Mouse (Mus musculus): ENCODE measurements around the gene Mlana. TPM values are rescaled to one million over a fixed set of nuclear protein-coding genes. Genes with fewer than 3 reads are reported as not detected.

Mlana gene
- polyA plus RNA-seq, 1 experiment from 2014 or later: not detected

DNA sequence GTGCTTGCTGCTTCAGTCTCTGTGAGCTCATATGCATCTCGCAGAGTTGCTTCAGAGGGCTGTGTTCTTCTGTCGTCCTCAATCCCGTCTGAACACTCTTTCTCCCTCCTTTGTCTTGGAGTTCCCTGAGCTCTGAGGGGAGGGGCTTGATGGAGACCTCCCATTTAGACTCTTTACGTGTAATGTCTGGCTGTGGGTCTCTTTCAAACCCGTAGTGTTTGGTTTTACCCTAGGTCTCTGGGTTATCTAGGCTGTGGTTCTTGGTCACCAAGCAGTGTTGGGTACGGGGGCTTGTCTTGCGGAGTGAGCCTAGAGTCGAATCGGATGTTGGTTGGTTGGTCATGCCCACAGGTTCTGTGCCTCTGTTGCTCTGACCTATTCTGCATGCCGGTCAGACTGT, 2.6 kb upstream of the Mlana start:
- WGBS: 78% methylated on average over 10 of the region's 10 CpGs
- H3K9me3 ChIP-seq (ENCODE audit: control insufficient read depth, low read length): no peaks in the 10 kb centered on the region
- no peak overlapping the region for H3K9ac ChIP-seq (replicated peaks; ENCODE audit: low read depth, low read length)
- H3K36me3 ChIP-seq (ENCODE audit: control insufficient read depth, insufficient read depth): no peaks in the 10 kb centered on the region
- no peak for ATAC-seq
- no peak overlapping the region for H3K27ac ChIP-seq (ENCODE audit: low read length)
- no peak overlapping the region for H3K4me3 ChIP-seq (replicated peaks; ENCODE audit: low read length)
- no peaks in the 10 kb centered on the region for H3K4me1 ChIP-seq (replicated peaks; ENCODE audit: control insufficient read depth, insufficient read depth, low read length)
- H3K4me2 ChIP-seq (ENCODE audit: low read length): no peak overlapping the region
- no peaks in the 10 kb centered on the region for H3K27me3 ChIP-seq (replicated peaks; ENCODE audit: control insufficient read depth, insufficient read depth, low read length)

DNA sequence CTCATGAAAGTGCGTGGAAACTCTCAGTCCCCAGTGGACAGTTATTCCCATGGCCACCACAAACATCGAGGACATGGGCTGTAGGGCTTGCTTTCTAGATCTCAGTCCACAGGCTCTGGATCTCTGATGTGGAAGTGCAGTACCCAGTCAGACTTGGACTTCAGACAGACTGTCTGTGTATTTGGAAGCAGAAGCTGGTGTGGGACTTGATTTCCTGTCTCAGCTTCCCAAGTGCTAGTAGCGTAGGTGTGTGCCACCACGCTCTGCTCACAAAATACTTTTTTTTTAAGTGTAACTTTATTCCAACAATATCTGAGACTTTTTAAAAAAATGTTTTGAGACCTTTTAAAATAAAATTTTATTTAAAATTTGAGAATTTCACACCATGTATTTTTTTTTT, 1.3 kb upstream of the Mlana start:
- no peak for ATAC-seq
- H3K4me2 ChIP-seq (ENCODE audit: low read length): no peak overlapping the region
- WGBS: 93% methylated on average over 4 of the region's 4 CpGs
- H3K9me3 ChIP-seq (ENCODE audit: control insufficient read depth, low read length): no peaks in the 10 kb centered on the region
- H3K4me1 ChIP-seq (replicated peaks; ENCODE audit: control insufficient read depth, insufficient read depth, low read length): no peaks in the 10 kb centered on the region
- H3K4me3 ChIP-seq (replicated peaks; ENCODE audit: low read length): no peak overlapping the region
- H3K27ac ChIP-seq (ENCODE audit: low read length): no peak overlapping the region
- no peaks in the 10 kb centered on the region for H3K36me3 ChIP-seq (ENCODE audit: control insufficient read depth, insufficient read depth)
- H3K9ac ChIP-seq (replicated peaks; ENCODE audit: low read depth, low read length): no peak overlapping the region
- H3K27me3 ChIP-seq (replicated peaks; ENCODE audit: control insufficient read depth, insufficient read depth, low read length): no peaks in the 10 kb centered on the region

DNA sequence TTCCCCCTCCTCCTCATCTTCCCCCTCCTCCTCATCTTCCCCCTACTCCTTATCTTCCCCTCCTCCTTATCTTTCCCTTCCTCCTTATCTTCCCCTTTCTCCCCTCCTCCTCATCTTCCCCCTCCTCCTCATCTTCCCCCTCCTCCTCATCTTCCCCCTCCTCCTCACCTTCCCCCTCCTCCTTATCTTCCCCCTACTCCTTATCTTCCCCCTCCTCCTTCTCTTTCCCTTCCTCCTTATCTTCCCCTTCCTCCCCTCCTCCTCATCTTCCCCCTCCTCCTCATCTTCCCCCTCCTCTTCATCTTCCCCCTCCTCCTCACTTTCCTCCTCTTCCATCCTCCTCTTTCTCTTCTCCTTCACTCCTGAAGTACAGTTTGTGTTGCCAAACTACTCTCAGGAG, 784 bp upstream of the Mlana start:
- Histone ChIP-seq H3K27ac (ENCODE audit: low read length) (no peak overlapping the region), H3K36me3 (ENCODE audit: control insufficient read depth, insufficient read depth) (no peaks in the 10 kb centered on the region), H3K27me3 (replicated peaks; ENCODE audit: control insufficient read depth, insufficient read depth, low read length) (no peaks in the 10 kb centered on the region), H3K9ac (replicated peaks; ENCODE audit: low read depth, low read length) (no peak overlapping the region), H3K4me2 (ENCODE audit: low read length) (no peak overlapping the region), H3K4me3 (replicated peaks; ENCODE audit: low read length) (no peak overlapping the region), H3K9me3 (ENCODE audit: control insufficient read depth, low read length) (no peaks in the 10 kb centered on the region), H3K4me1 (replicated peaks; ENCODE audit: control insufficient read depth, insufficient read depth, low read length) (no peaks in the 10 kb centered on the region)
- ATAC-seq: no peak

DNA sequence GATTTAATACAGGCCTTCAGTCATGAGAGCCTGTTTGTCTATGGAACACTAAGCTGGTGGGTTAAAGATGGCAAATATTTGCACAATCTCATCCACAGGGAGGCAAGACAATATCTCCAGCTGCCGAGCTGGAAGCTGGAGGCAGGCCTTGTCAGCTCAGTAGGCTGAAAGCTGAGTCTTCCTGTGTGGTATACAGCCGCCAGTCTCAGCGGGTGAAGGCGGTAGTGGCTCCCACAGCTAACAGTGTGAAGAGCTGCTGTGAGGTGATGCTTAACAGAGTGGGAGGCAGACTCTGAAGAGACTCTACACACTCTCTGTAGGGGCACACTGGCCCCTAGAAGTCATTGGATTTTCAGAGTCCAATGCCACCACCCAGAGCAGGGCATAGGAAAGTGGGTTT, 4.1 kb downstream of the Mlana start:
- H3K27me3 ChIP-seq (replicated peaks; ENCODE audit: control insufficient read depth, insufficient read depth, low read length): no peaks in the 10 kb centered on the region
- WGBS: 77% methylated on average over 4 of the region's 4 CpGs

DNA sequence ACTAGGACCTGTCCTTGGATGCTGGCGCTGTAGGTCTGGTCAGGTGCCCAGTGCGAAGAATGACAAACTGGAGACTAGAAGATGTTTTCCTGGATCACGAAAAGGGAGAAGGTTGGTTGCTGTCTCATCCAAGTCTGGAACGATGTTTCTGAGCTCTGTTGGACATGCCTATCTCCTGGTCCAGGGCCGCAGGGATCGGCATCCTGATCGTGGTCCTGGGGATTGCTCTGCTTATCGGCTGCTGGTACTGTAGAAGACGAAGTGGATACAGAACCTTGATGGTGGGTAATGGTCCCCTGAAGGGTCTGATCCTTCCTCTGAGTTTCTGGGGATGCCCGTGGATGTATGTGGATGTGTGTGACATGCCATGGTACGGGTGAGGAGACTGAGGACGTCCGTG, 6.8 kb downstream of the Mlana start:
- Histone ChIP-seq H3K27me3 (replicated peaks; ENCODE audit: control insufficient read depth, insufficient read depth, low read length) (no peaks in the 10 kb centered on the region), H3K27ac (ENCODE audit: low read length) (no peak overlapping the region), H3K9me3 (ENCODE audit: control insufficient read depth, low read length) (no peaks in the 10 kb centered on the region), H3K4me1 (replicated peaks; ENCODE audit: control insufficient read depth, insufficient read depth, low read length) (no peaks in the 10 kb centered on the region), H3K36me3 (ENCODE audit: control insufficient read depth, insufficient read depth) (no peaks in the 10 kb centered on the region), H3K4me3 (replicated peaks; ENCODE audit: low read length) (no peak overlapping the region), H3K9ac (replicated peaks; ENCODE audit: low read depth, low read length) (no peak overlapping the region), H3K4me2 (ENCODE audit: low read length) (no peak overlapping the region)
- ATAC-seq: no peak
- 93% methylated on average over 13 of the region's 13 CpGs for WGBS

More for the DNA sequence above, 4.1 kb downstream of the Mlana start:
- H3K27ac ChIP-seq (ENCODE audit: low read length): no peak overlapping the region
- no peaks in the 10 kb centered on the region for H3K4me1 ChIP-seq (replicated peaks; ENCODE audit: control insufficient read depth, insufficient read depth, low read length)
- H3K9me3 ChIP-seq (ENCODE audit: control insufficient read depth, low read length): no peaks in the 10 kb centered on the region
- no peak overlapping the region for H3K4me2 ChIP-seq (ENCODE audit: low read length)
- no peak for ATAC-seq
- no peak overlapping the region for H3K9ac ChIP-seq (replicated peaks; ENCODE audit: low read depth, low read length)
- H3K4me3 ChIP-seq (replicated peaks; ENCODE audit: low read length): no peak overlapping the region
- no peaks in the 10 kb centered on the region for H3K36me3 ChIP-seq (ENCODE audit: control insufficient read depth, insufficient read depth)

DNA sequence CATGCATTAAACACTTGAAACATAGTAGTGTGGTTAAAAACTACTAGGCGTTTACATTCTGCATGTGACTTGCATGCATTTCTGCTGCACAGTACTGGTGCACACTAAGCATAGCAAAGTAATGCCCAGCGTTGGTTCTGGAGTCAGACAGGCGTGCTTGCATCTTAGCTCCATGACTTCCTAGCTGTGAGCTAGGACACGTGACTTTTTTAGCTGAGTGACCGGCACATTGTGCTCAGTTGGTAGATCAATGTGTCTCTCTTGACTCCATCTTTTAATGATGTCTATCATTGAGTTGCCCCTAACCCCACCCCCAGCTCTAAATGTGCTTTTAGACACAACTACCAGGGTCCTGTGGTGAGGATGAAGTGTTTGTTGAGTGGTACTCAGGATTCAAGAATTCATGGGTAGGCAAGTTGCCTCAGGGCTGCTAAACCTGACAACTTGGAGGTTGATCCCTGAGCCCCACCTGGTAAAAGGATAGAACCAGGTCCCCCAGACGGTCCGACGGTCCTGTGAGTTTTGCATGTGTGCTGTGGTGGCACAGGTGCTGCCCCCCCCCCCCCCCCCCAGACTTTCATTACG, 9.8 kb downstream of the Mlana start:
- H3K27me3 ChIP-seq (replicated peaks; ENCODE audit: control insufficient read depth, insufficient read depth, low read length): no peaks in the 10 kb centered on the region
- H3K27ac ChIP-seq (ENCODE audit: low read length): no peak overlapping the region
- no peak overlapping the region for H3K4me3 ChIP-seq (replicated peaks; ENCODE audit: low read length)
- H3K36me3 ChIP-seq (ENCODE audit: control insufficient read depth, insufficient read depth): no peaks in the 10 kb centered on the region
- no peak overlapping the region for H3K9ac ChIP-seq (replicated peaks; ENCODE audit: low read depth, low read length)
- 85% methylated on average over 9 of the region's 9 CpGs for WGBS
- H3K9me3 ChIP-seq (ENCODE audit: control insufficient read depth, low read length): no peaks in the 10 kb centered on the region
- H3K4me2 ChIP-seq (ENCODE audit: low read length): no peak overlapping the region
- H3K4me1 ChIP-seq (replicated peaks; ENCODE audit: control insufficient read depth, insufficient read depth, low read length): no peaks in the 10 kb centered on the region
- no peak for ATAC-seq

DNA sequence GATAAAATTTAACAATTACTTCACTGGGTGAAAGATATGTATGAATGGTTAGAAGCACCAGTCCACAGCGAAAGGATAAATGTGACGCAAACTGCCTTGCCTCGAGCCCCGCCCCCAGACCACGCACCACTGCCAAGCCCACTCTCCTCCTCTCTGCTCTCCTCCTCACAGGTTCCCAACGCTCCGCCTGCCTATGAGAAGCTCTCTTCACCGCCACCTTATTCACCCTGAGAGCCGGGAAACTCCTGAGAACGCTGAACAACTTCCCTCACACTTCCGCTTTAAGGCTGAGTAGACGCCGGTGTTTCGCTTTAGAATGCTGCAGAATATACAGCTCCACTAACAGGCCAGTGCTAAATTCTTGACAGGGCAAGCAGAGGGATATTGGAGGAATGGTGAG, 10.4 kb downstream of the Mlana start:
- no peaks in the 10 kb centered on the region for H3K9me3 ChIP-seq (ENCODE audit: control insufficient read depth, low read length)
- H3K4me3 ChIP-seq (replicated peaks; ENCODE audit: low read length): no peak overlapping the region
- no peak overlapping the region for H3K4me2 ChIP-seq (ENCODE audit: low read length)
- 69% methylated on average over 14 of the region's 14 CpGs for WGBS
- ATAC-seq: no peak
- no peaks in the 10 kb centered on the region for H3K27me3 ChIP-seq (replicated peaks; ENCODE audit: control insufficient read depth, insufficient read depth, low read length)
- no peaks in the 10 kb centered on the region for H3K4me1 ChIP-seq (replicated peaks; ENCODE audit: control insufficient read depth, insufficient read depth, low read length)
- no peak overlapping the region for H3K9ac ChIP-seq (replicated peaks; ENCODE audit: low read depth, low read length)
- no peak overlapping the region for H3K27ac ChIP-seq (ENCODE audit: low read length)
- no peaks in the 10 kb centered on the region for H3K36me3 ChIP-seq (ENCODE audit: control insufficient read depth, insufficient read depth)

DNA sequence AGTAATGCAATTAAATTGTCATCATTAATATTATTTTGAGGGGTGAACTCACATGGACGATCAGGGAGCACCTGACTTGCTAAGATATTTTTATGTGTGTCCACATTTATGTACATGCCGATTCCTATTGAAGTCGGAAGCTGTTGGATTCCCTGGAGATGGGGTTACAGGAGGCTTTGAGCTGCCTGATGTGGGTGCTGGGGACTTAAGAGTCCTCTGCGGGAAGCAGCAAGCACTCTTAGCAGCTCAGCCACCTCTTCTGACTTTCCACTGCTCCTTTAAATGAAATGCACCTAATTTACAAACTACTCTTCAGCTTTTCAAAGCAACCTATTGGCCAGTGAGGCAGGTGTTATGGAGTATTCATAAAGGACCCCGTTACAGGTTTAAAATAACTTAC, 10.8 kb downstream of the Mlana start:
- 65% methylated on average over 5 of the region's 5 CpGs for WGBS
- H3K4me3 ChIP-seq (replicated peaks; ENCODE audit: low read length): no peak overlapping the region
- no peaks in the 10 kb centered on the region for H3K36me3 ChIP-seq (ENCODE audit: control insufficient read depth, insufficient read depth)
- no peaks in the 10 kb centered on the region for H3K27me3 ChIP-seq (replicated peaks; ENCODE audit: control insufficient read depth, insufficient read depth, low read length)
- H3K4me1 ChIP-seq (replicated peaks; ENCODE audit: control insufficient read depth, insufficient read depth, low read length): no peaks in the 10 kb centered on the region
- H3K27ac ChIP-seq (ENCODE audit: low read length): no peak overlapping the region
- H3K9ac ChIP-seq (replicated peaks; ENCODE audit: low read depth, low read length): no peak overlapping the region
- no peak for ATAC-seq
- H3K9me3 ChIP-seq (ENCODE audit: control insufficient read depth, low read length): no peaks in the 10 kb centered on the region
- no peak overlapping the region for H3K4me2 ChIP-seq (ENCODE audit: low read length)

DNA sequence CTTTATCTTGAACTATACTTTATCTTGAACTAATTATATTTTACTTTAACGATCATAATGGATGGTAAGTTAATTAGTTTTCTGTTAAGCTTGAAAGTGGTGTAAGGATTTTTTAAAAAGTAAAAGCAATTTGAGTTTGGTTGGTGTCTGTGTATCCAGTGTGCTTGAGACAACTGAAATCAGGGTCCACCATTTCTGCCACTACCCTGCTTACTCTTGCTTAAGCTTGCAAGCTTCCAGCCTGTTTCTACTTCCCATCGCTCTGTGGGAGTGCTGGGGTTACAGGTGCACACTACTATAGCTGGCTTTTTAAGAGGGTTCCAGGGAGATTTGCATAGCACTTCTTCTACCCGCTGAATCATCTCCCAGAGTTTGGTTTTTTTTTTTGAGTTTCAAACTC, 11.8 kb downstream of the Mlana start:
- no peak overlapping the region for H3K9ac ChIP-seq (replicated peaks; ENCODE audit: low read depth, low read length)
- 61% methylated on average over 3 of the region's 3 CpGs for WGBS
- ATAC-seq: no peak
- no peak overlapping the region for H3K4me2 ChIP-seq (ENCODE audit: low read length)
- H3K4me3 ChIP-seq (replicated peaks; ENCODE audit: low read length): no peak overlapping the region
- H3K27ac ChIP-seq (ENCODE audit: low read length): no peak overlapping the region
- no peaks in the 10 kb centered on the region for H3K27me3 ChIP-seq (replicated peaks; ENCODE audit: control insufficient read depth, insufficient read depth, low read length)
- H3K36me3 ChIP-seq (ENCODE audit: control insufficient read depth, insufficient read depth): no peaks in the 10 kb centered on the region
- no peaks in the 10 kb centered on the region for H3K9me3 ChIP-seq (ENCODE audit: control insufficient read depth, low read length)
- no peaks in the 10 kb centered on the region for H3K4me1 ChIP-seq (replicated peaks; ENCODE audit: control insufficient read depth, insufficient read depth, low read length)

DNA sequence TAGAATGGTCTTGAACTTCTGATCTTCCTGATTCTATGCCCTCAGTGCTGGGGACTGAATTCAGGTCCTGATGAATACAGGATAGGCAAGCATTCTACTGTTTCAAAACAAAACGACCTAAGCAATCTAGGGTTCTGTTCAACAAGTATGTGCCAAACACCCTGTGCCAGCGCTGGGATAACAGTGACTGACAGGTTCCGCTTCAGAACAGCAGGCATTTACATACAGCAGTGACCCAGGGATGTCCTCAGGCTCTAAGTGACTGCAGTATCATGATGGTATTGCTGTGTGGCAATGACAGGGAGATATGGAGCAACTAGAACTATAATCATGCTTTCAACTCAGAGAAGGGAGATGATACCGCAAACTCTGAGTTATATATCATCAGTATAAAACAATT, 15.8 kb downstream of the Mlana start:
- Histone ChIP-seq H3K4me2 (ENCODE audit: low read length) (no peak overlapping the region), H3K4me1 (replicated peaks; ENCODE audit: control insufficient read depth, insufficient read depth, low read length) (no peaks in the 10 kb centered on the region), H3K9me3 (ENCODE audit: control insufficient read depth, low read length) (no peaks in the 10 kb centered on the region), H3K36me3 (ENCODE audit: control insufficient read depth, insufficient read depth) (peaks cover 12% of the 10 kb centered on the region), H3K9ac (replicated peaks; ENCODE audit: low read depth, low read length) (no peak overlapping the region), H3K27ac (ENCODE audit: low read length) (no peak overlapping the region), H3K4me3 (replicated peaks; ENCODE audit: low read length) (no peak overlapping the region), H3K27me3 (replicated peaks; ENCODE audit: control insufficient read depth, insufficient read depth, low read length) (no peaks in the 10 kb centered on the region)
- ATAC-seq: no peak
- WGBS: 83% methylated on average over 4 of the region's 4 CpGs

Data from forebrain, embryonic 16.5 days (tissue).